Mouse (Mus musculus): ENCODE data around the gene Rbl2. TPM values are rescaled to one million over a fixed set of nuclear protein-coding genes. Genes with fewer than 3 reads are reported as not detected.

Gene Rbl2
- total RNA-seq, 2 experiments from 2014 or later = 35.5 to 45.7 TPM

DNA sequence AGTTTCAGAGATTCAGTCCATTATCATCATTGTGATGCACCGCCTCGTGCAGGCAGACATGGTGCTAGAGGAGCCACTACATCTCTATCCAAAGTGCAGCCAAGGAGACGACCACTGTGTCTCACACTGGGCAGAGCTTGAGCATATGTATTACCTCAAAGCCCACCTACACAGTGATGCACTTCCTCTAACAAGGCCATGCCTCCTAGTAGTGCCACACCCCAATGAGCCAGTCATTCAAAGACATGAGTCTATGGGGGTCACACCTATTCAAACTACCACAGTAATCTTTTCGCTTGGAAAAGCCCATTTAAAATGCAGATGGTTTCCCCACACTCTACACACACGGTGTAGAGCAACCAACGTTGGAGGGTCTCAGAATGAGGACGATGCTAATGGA, 81.7 kb downstream of the Rbl2 start:
- intact Hi-C loops (cut with DNase I) = no loop called here
- no peak for DNase-seq (ENCODE audit: low spot score in 2 of 2)

DNA sequence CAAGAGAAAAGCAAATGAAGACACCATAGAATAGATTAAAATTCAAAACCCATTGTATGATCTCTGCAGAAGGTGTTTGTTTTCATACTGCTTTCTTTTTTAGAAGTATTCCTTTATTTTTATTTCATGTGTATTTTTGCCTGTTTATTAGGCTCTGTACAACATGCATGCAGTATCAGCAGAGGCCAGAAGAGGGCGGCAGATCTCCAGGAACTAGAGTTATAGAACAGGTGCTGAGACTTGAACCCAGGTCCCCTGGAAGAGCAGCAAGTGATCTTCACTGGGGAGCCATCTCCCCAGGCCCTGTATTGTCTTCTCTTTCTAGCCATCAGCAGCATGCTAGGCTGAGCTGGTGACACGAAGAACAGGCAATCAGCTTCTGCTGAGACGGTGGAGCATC, 84.0 kb downstream of the Rbl2 start:
- intact Hi-C loops (cut with DNase I) = no loop called here
- no peak for DNase-seq (ENCODE audit: low spot score in 2 of 2)

DNA sequence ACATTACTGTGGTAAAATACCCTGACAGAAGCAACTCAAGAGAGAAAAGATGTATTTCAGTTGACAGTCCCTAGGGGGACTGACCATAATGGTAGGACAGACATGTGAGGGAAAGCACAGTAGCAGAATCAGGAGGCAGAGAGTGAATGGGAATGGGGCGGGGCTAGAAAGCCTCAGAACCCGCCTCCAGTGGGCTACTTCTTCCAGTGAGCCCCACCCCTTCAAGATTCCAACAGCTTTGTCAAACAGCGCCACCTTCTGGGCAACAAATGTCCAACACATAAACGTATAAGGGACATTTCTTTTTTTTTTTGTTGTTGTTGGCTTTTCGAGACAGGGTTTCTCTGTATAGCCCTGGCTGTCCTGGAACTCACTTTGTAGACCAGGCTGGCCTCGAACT, 84.7 kb downstream of the Rbl2 start:
- intact Hi-C loops (cut with DNase I) = no loop called here
- no peak for DNase-seq (ENCODE audit: low spot score in 2 of 2)

DNA sequence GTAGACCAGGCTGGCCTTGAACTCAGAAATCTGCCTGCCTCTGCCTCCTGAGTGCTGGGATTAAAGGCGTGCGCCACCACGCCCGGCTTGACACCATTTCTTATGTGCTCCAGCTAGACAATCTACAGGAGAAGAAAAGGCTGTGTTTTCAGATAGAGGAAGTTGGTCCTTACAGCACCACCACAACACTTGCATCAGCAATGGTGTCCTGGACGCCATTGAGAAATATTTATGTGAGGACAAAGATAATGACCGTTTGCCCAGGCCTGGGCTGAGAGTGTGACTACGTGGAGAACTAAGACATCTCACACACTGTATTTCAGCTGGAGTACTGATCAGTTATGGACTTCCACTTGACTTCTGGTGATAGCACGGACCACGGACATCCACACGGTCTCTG, 88.8 kb downstream of the Rbl2 start:
- DNase-seq (ENCODE audit: low spot score in 2 of 2) = no peak
- intact Hi-C loops (cut with DNase I) = no loop called here

DNA sequence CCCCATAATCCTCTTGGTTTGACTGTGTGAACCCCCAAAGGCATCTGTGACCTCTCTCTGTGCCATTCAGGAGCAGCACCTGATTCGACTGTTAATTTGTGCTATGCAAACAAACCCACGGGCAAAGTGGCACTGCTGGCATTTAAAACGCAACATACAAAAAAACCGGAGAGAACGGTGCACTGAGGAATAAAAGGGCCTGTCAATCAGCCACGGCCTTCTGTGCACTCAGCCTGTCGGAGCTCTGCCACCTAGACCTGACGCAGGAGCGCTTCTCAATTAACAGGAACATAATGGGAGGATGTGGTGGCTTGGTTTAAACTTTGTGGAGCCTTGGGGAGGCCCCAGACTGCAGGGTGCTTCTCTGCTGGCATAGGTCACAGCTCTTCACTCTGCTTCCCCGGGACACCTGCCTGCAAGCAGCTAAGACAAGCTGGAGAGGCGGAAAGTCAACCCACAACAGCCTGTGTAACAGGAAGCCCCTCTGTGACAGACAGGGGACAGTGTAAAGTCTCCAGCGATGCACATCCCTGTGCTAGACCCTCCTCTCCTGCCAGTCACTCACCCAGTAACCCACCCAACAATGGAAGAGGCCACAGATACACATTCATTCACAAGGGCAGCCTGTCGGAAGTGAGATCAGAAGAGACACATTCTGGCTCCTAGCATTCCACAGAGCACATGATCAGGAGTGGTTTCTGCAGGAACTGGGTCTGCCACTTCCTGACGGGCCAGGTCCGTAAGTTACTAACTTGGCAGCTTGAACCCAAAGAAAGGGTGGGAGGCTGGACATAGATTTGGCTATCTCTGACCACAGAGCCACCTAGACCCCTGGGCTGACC, 90.3 kb downstream of the Rbl2 start:
- intact Hi-C loops (cut with DNase I) = no loop called here
- DNase-seq (ENCODE audit: low spot score in 2 of 2) = no peak

DNA sequence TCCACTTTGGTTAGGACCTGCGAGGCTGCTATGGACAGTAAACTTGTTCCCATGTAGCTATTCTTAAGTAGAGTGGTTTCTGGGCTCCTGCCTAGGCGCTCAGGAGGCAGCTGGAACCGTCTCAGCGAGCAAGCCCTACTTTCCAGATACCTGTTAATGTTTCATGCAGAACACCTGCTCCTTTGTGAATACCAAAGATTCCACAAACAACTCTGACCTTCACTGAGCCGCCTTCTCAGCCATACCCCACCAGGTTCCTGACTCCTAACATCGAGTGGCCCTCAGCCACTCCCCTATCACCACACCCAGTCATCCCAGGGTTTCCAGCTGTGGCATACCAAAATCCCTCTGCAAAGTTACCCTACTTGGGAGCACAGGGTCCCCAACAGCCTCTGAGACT, 100.3 kb downstream of the Rbl2 start:
- no peak for DNase-seq (ENCODE audit: low spot score in 2 of 2)
- intact Hi-C loops (cut with DNase I) = no loop called here

DNA sequence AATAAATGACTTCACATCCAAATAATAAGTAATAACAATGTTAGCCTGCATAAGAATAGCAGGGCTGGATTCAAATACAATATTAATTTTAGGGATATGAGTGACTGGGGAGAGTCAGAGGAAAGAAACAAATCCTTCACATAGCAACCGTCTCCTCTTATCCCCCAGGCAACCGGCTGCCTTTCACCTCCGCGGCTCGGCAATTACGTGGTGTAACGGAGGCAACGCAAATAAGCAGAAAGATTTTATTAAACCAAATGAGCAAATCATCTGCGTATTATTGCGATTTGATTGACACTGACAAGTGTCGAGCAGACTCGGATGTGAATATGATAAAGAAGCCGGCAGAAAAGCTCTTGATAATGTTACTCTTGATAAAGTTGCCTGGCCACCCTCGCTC, 101.1 kb downstream of the Rbl2 start:
- intact Hi-C loops (cut with DNase I) = no loop called here
- DNase-seq (ENCODE audit: low spot score in 2 of 2) = no peak

DNA sequence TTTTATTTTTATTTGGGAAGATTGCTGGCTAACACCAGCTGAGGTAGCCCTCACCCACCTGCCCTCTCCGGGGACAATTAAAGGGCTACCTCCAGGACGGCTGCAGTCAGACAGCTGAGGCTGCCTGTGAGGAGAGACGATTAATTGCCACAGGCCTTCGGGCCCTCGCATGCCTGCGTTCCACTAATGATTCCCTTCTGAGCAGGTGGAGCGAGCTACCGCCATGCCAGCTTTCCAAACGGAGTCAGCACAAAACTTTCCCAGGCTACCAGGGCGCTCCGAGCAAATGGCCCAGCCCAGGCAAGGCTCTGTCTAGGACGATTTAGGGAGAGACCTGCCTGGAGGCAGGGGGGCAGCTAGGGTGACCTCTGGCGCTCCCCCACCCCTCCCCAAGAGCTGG, 101.7 kb downstream of the Rbl2 start:
- intact Hi-C loops (cut with DNase I) = no loop called here
- no peak for DNase-seq (ENCODE audit: low spot score in 2 of 2)

Other genes starting within 250 kb of the Rbl2 start
- 100 to 1,000 TPM; 183 to 217 TPM for gene Chd9, start 241.7 kb upstream of the Rbl2 start, total RNA-seq (2021)
- 100 to 1,000 TPM; 117 to 118 TPM for gene Aktip, start 129.9 kb downstream of the Rbl2 start, total RNA-seq (2021)
- 10 to 100 TPM; 20.6 to 26.7 TPM for gene Rpgrip1l, start 243.2 kb downstream of the Rbl2 start, total RNA-seq (2021)
- 100 to 1,000 TPM; 153 to 156 TPM for gene Fto, start 243.5 kb downstream of the Rbl2 start, total RNA-seq (2021)

All from left cerebral cortex, postnatal 36 days (tissue).